Mouse (Mus musculus): ENCODE results near the gene Arhgap23.

GRCm38 (mm10) chr11:97448611-97449394 lies 33.5 kb downstream of the Arhgap23 start:
- no peak for TF ChIP-seq CTCF (IDR thresholded peaks at IDR 0.05; ENCODE audit: borderline replicate concordance, insufficient read depth, low read depth, low read length)
- no peak for TF ChIP-seq POLR2A (IDR thresholded peaks at IDR 0.05; ENCODE audit: borderline replicate concordance, insufficient read depth, low read length)

All from cerebellum, adult 2 months (tissue).